ENCODE assay signal across 12 mouse cellular contexts in the genomic region with DNA sequence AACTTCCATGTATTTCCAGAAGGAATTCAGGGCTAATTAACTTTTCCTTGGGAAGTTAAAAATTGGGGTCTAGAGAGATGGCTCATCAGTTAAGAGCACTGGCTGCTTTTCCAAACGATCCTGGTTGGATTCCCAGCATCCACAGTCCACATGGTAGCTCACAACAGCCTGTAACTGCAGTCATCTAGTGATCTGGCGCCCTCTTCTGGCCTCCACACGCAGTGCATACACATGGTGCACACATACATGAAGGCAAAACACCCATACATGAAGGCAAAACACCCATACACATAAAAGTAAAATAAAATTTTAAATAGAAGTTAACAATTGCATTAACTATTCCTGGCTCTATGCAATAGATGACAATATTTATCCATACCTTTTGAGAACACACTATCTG. TPM values are rescaled to one million over a fixed set of nuclear protein-coding genes. Genes with fewer than 3 reads are reported as not detected.
DNase-seq lines count a peak whose midpoint lies in the region; TF ChIP-seq lines count a peak whose summit lies in the region.
"Had no signal": no experiment of that assay in that cellular context is flagged by ENCODE, and none has a peak within 500 bp of the region (broad histone marks: within the 10 kb centered on the region; RNA-seq: fewer than 3 reads in every experiment).

No protein-coding gene starts in this region.

- H3K4me3 ChIP-seq in kidney, adult 2 months (ENCODE audit: insufficient read depth, low read depth, low read length): no peak overlapping the region
- H3K4me3 ChIP-seq in bone marrow, adult 2 months (replicated peaks; ENCODE audit: control insufficient read depth, low read depth, low read length): no peak overlapping the region
- H3K4me3 ChIP-seq: kidney, embryonic 15.5 days; lung, embryonic 15.5 days; midbrain, embryonic 15.5 days had no signal

- no peaks in the 10 kb centered on the region for H3K4me1 ChIP-seq in kidney, adult 2 months (ENCODE audit: control insufficient read depth, insufficient read depth, low read length)
- no peaks in the 10 kb centered on the region for H3K4me1 ChIP-seq in bone marrow, adult 2 months (ENCODE audit: control insufficient read depth, insufficient read depth, low read length)

- no peak for TF ChIP-seq POLR2A in kidney, adult 2 months (IDR thresholded peaks at IDR 0.05; ENCODE audit: low read depth, low read length)
- no peak for TF ChIP-seq POLR2A in bone marrow, adult 2 months (IDR thresholded peaks at IDR 0.05; ENCODE audit: borderline replicate concordance, control insufficient read depth, low read depth, low read length)

- peak; percentile 37; the same call in 1 of the 2 replicates for TF ChIP-seq CTCF in kidney, adult 2 months (conservative IDR thresholded peaks at IDR 0.05; ENCODE audit: insufficient read depth, insufficient read length, low read depth, low read length)
- peak; percentile 60 for TF ChIP-seq CTCF in bone marrow, adult 2 months (IDR thresholded peaks at IDR 0.05; ENCODE audit: control insufficient read depth, insufficient read depth, low read length)

- H3K27me3 ChIP-seq in kidney, adult 2 months (replicated peaks; ENCODE audit: control insufficient read depth, insufficient read depth, low read length): no peaks in the 10 kb centered on the region
- H3K27me3 ChIP-seq: kidney, embryonic 15.5 days; lung, embryonic 15.5 days; midbrain, embryonic 15.5 days had no signal

- WGBS in kidney, adult 2 months: 60% methylated on average over 3 of the region's 3 CpGs
- 65% methylated on average over 3 of the region's 3 CpGs for WGBS in bone marrow, adult 2 months

- DNase-seq in kidney, adult 2 months: no peak
- DNase-seq in kidney, adult 9 months: no peak
- peak; percentile 7 for DNase-seq in thymus, postnatal 0 days (ENCODE audit: low spot score)
- DNase-seq in thymus, adult 18-20 months: no peak
- DNase-seq in ovary, postnatal 14 days (ENCODE audit: low spot score): no peak
- no peak for DNase-seq in neural tube, embryonic 10.5 days (ENCODE audit: extremely low spot score, low spot score)
- no peak for DNase-seq in right cerebral cortex, adult 18-20 months
- DNase-seq: cerebellum, postnatal 10 days had no signal

- H3K27ac ChIP-seq in kidney, adult 2 months (ENCODE audit: insufficient read depth, low read depth, low read length): no peak overlapping the region
- no peak overlapping the region for H3K27ac ChIP-seq in bone marrow, adult 2 months (ENCODE audit: control insufficient read depth, insufficient read depth, low read depth, low read length, poor library complexity)
- H3K27ac ChIP-seq: kidney, embryonic 15.5 days; lung, embryonic 15.5 days; midbrain, embryonic 15.5 days had no signal

- no peaks in the 10 kb centered on the region for H3K36me3 ChIP-seq in kidney, adult 2 months (ENCODE audit: control insufficient read depth, insufficient read depth, low read length)
- H3K36me3 ChIP-seq: kidney, embryonic 15.5 days; lung, embryonic 15.5 days; midbrain, embryonic 15.5 days had no signal

RNA-seq across cellular contexts. Expression of gene Senp1, which starts 3.4 kb away (rescaled TPM):
- polyA plus RNA-seq in kidney, adult 2 months (2012; rRNA removed): 7.9 and 8.1 TPM in 2 replicates
- 31.5 and 35.9 TPM in 2 replicates for polyA plus RNA-seq in thymus, postnatal 0 days (2015; fragmentation: Nextera tagmentation; extraction: Ambion mirVana)
- 23.1 and 27.6 TPM in 2 replicates for polyA plus RNA-seq in bone marrow, adult 2 months (2011; ENCODE audit: insufficient read depth, insufficient read length, low replicate concordance, missing spikeins)

RNA-seq across cellular contexts. Expression of gene Pfkm, which starts 4.6 kb away (rescaled TPM):
- polyA plus RNA-seq in kidney, adult 2 months (2012; rRNA removed): 44.8 and 56.2 TPM in 2 replicates
- polyA plus RNA-seq in thymus, postnatal 0 days (2015; fragmentation: Nextera tagmentation; extraction: Ambion mirVana): 13.7 and 16.2 TPM in 2 replicates
- 22.9 and 23.0 TPM in 2 replicates for polyA plus RNA-seq in bone marrow, adult 2 months (2011; ENCODE audit: insufficient read depth, insufficient read length, low replicate concordance, missing spikeins)
